Mouse (Mus musculus): ENCODE data around the gene Rnf168. TPM values are rescaled to one million over a fixed set of nuclear protein-coding genes. Genes with fewer than 3 reads are reported as not detected.

Gene Rnf168
- total RNA-seq (2023): 10 to 100 TPM; 16.5 to 20.2 TPM

GRCm38 (mm10) chr16:32277308-32278256 lies at the start of gene Rnf168:
TSS of gene Rnf168 (plus strand) at chr16:32277459.

GRCm38 (mm10) chr16:32246952-32247370 lies 30.3 kb upstream of the Rnf168 start, which contains the start of the genes Fbxo45 and Wdr53:
TSS of gene Fbxo45 (minus strand) at chr16:32247158.
TSS of gene Wdr53 (plus strand) at chr16:32247227.

DNA sequence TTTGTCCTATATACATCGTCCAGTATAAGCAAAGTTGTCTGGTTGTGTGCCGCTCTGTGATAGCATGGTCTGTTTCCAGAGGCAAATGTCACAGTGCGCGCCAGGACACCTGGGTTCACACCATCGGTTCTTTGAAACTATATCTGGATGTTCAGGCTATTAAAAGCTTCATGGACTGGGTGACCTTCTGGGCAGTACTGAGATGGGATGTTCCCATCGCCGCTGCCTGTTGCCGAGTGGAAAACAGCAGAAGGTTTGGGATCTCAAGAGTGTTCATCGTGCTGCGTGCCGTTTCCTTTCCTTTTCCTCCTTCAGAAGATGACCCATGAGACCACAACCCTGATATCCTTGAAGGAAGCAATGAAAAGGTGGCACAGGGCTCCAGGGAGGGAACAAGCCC lies 6.0 kb upstream of the Rnf168 start, which contains the start of gene Smco1:
TSS of gene Smco1 (plus strand) at position 178 of the 400 bp plus-strand sequence.

DNA sequence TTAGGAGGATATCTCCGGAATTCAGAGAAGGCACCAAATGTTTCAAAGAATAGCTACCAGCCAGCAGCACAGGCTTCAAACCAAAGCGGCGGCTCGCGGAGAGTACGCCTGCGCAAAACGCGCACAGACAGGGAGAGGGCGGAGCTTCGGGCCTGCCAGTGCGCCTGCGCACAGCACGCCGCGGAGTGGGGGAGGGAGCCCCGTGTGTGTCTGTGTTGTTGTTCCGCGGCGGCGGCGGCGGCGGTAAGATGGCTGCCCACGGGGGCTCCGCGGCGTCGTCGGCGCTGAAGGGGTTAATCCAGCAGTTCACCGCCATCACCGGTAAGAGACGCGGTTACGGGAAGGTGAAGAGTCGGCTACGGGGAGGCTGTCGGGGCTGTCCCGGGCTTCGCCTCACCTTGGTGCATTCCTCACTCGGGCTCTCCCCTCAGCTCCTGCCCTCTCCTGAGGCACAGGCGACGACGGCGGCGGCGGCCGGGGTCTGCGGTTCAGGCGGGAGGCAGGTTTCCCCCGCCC lies 54.8 kb downstream of the Rnf168 start, which contains the start of gene Ubxn7:
TSS of gene Ubxn7 (plus strand) at position 218 of the 516 bp plus-strand sequence.

Other genes starting within 250 kb of the Rnf168 start
- gene Pak2, start 198.1 kb upstream of the Rnf168 start, total RNA-seq (2023): 100 to 1,000 TPM; 102 to 105 TPM
- 10 to 100 TPM; 48.5 to 49.5 TPM for gene Pigx, start 177.7 kb upstream of the Rnf168 start, total RNA-seq (2023)
- gene Cep19, start 177.7 kb upstream of the Rnf168 start, total RNA-seq (2023): 10 to 100 TPM; 30.2 to 40.6 TPM
- gene Nrros, start 111.9 kb upstream of the Rnf168 start, total RNA-seq (2023): 100 to 1,000 TPM; 125 to 160 TPM
- gene Bex6, start 97.6 kb upstream of the Rnf168 start, total RNA-seq (2023): 1 to 10 TPM; 5.7 to 6.9 TPM
- 1 to 10 TPM; 9.2 to 9.4 TPM for gene Fbxo45, start 30.3 kb upstream of the Rnf168 start, total RNA-seq (2023)
- 10 to 100 TPM; 11.5 to 11.9 TPM for gene Wdr53, start 30.2 kb upstream of the Rnf168 start, total RNA-seq (2023)
- under 1 TPM; 0.35 to 0.58 TPM for gene Smco1, start 6.0 kb upstream of the Rnf168 start, total RNA-seq (2023)
- gene Ubxn7, start 54.8 kb downstream of the Rnf168 start, total RNA-seq (2023): 10 to 100 TPM; 42.0 to 45.8 TPM
- not detected for gene Tm4sf19, start 123.0 kb downstream of the Rnf168 start, total RNA-seq (2023)
- 10 to 100 TPM; 14.4 to 16.4 TPM for gene Tctex1d2, start 142.2 kb downstream of the Rnf168 start, total RNA-seq (2023)
- 100 to 1,000 TPM; 106 to 112 TPM for gene Pcyt1a, start 153.5 kb downstream of the Rnf168 start, total RNA-seq (2023)
- gene Slc51a, start 210.4 kb downstream of the Rnf168 start, total RNA-seq (2023): not detected
- gene Zdhhc19, start 218.8 kb downstream of the Rnf168 start, total RNA-seq (2023): not detected

Measured in neutrophil, adult 59 days (primary cell).